Mouse (Mus musculus) erythroblast, adult 5-6 weeks (primary cell): ENCODE data around the gene Cep131. TPM values are rescaled to one million over a fixed set of nuclear protein-coding genes. Genes with fewer than 3 reads are reported as not detected.

Experiments used
- ATAC-seq: replicated peaks from 2 replicates; pipeline ENCODE4 v1.8.0; 2016; ENCODE audit warnings: moderate number of reproducible peaks, mild to moderate bottlenecking, moderate TSS enrichment, inconsistent platforms; ENCODE audit not compliant: poor library complexity, low FRiP score, severe bottlenecking
- total RNA-seq, 2 experiments: library from RNA; stranded (forward) in 1 of 2; stranded (reverse) in 1 of 2; fragments of 150-400 nt in 1 of 2; fragments of 200-764, 138-1000 nt in 1 of 2; gene quantifications; 2 replicates each; pipeline versions ENCODE4 v1.2.3 to v1.2.4; 2015 to 2017; ENCODE audit warnings: low replicate concordance in 2 of 2

Cep131 gene
- total RNA-seq, 2 experiments from 2014 or later: 2.0 to 5.6 TPM

GRCm38 (mm10) chr11:120101036-120101435 is 14.4 kb upstream of the Cep131 start:
- ATAC-seq: 0 out of 2 replicates have a peak, but pooled peaks have one; percentile 32

GRCm38 (mm10) chr11:120098588-120099511 is 12.2 kb upstream of the Cep131 start, which contains the start of the genes Tepsin and Ndufaf8:
Gene Tepsin, minus strand, starts transcription at chr11:120098731.
Gene Ndufaf8, plus strand, starts transcription at chr11:120098928.
- ATAC-seq: peak; percentile 95

- no peak for ATAC-seq
These were observed 6.4 kb upstream of the Cep131 start for GRCm38 (mm10) chr11:120092817-120093591.

GRCm38 (mm10) chr11:120090661-120091060 is 4.0 kb upstream of the Cep131 start:
- no peak for ATAC-seq

- ATAC-seq: no peak
These were observed 568 bp downstream of the Cep131 start for GRCm38 (mm10) chr11:120085891-120086627.

- no peak for ATAC-seq
These were observed 6.3 kb downstream of the Cep131 start for GRCm38 (mm10) chr11:120080282-120080681.

- ATAC-seq: no peak
These were observed 10.4 kb downstream of the Cep131 start for GRCm38 (mm10) chr11:120076191-120076590.

GRCm38 (mm10) chr11:120072986-120073647 is 13.5 kb downstream of the Cep131 start:
- no peak for ATAC-seq

- ATAC-seq: no peak
These were observed 14.8 kb downstream of the Cep131 start for GRCm38 (mm10) chr11:120071731-120072320.

GRCm38 (mm10) chr11:120071065-120071464 is 15.6 kb downstream of the Cep131 start:
- no peak for ATAC-seq

- ATAC-seq: no peak
These were observed 16.2 kb downstream of the Cep131 start for GRCm38 (mm10) chr11:120070286-120070930.

- ATAC-seq: no peak
These were observed 17.4 kb downstream of the Cep131 start for GRCm38 (mm10) chr11:120069261-120069660.

GRCm38 (mm10) chr11:120067834-120068233 is 18.8 kb downstream of the Cep131 start:
- ATAC-seq: no peak

GRCm38 (mm10) chr11:120065291-120065690 is 21.3 kb downstream of the Cep131 start:
- ATAC-seq: peak; percentile 42

- ATAC-seq: no peak
These were observed 22.0 kb downstream of the Cep131 start for GRCm38 (mm10) chr11:120064668-120065040.

- no peak for ATAC-seq
These were observed 22.5 kb downstream of the Cep131 start for GRCm38 (mm10) chr11:120064006-120064667.

- no peak for ATAC-seq
These were observed 23.3 kb downstream of the Cep131 start for GRCm38 (mm10) chr11:120063326-120063725.

- ATAC-seq: no peak
These were observed 26.0 kb downstream of the Cep131 start for GRCm38 (mm10) chr11:120060634-120061033.
